Mouse (Mus musculus): ENCODE data around the gene Dusp16.

DNA sequence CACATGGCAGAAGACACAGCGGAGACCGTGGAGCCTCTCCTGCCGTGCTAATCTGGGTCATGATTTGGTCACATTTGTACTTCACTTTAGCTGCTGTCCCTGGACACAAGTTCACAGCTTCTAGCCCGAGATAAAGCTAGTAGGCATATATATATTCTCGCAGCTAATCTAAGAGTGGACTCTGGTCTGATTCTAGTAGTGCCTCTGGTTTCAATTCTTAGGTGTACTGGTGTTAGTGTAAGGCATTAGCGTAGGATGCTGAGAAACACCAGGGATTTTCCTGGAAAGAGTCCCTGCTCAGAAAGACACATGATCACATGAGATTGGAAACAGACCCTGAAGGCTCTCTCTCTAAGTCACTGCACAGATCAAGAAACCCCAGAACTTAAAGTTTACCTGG, 97.9 kb downstream of the Dusp16 start:
- TF ChIP-seq CTCF (IDR thresholded peaks at IDR 0.05; ENCODE audit: borderline replicate concordance, control insufficient read depth, extremely low read depth, insufficient read depth, low read length, poor library complexity) (no peak), POLR2A (IDR thresholded peaks at IDR 0.05; ENCODE audit: control insufficient read depth, extremely low read depth, insufficient read depth, low read length, poor library complexity) (no peak)
